Mouse (Mus musculus) macrophage (primary cell): ENCODE data around the gene Fcgrt. TPM values are rescaled to one million over a fixed set of nuclear protein-coding genes. Genes with fewer than 3 reads are reported as not detected.
"Not testable (repeated sequence)": the region's sequence is repeated elsewhere in the genome, so short reads cannot be mapped to it uniquely, and the experiment has no call there.

ENCODE experiments used
- H3K27ac ChIP-seq: fragments of 350-480 bp; formaldehyde crosslinking; 2 replicates; pipeline ENCODE4 v1.9.0; 2021
- H3K36me3 ChIP-seq: fragments of 350-480 bp; formaldehyde crosslinking; 2 replicates; pipeline ENCODE4 v1.9.0; 2021; ENCODE audit errors: inconsistent target
- H3K4me3 ChIP-seq: fragments of 350-480 bp; formaldehyde crosslinking; 2 replicates; pipeline ENCODE4 v1.9.0; 2021; ENCODE audit errors: inconsistent target
- H3K79me2 ChIP-seq: fragments of 350-480 bp; formaldehyde crosslinking; 2 replicates; pipeline ENCODE4 v1.9.0; 2021; ENCODE audit errors: inconsistent target
- WGBS: methylation state at CpG from one replicate; pipeline ENCODE4 v1.1.7; 2026; ENCODE audit warnings: inconsistent platforms; ENCODE audit not compliant: missing documents; 5-methylcytosine and 5-hydroxymethylcytosine counted together
- polyA plus RNA-seq: library from polyadenylated mRNA; stranded (reverse); fragments of 250-400 nt; gene quantifications from 3 replicates; pipeline ENCODE4 v1.2.4, GENCODE M21; 2018; ENCODE audit warnings: inconsistent platforms

The Fcgrt gene
- polyA plus RNA-seq, 1 experiment from 2014 or later: 160 TPM

DNA sequence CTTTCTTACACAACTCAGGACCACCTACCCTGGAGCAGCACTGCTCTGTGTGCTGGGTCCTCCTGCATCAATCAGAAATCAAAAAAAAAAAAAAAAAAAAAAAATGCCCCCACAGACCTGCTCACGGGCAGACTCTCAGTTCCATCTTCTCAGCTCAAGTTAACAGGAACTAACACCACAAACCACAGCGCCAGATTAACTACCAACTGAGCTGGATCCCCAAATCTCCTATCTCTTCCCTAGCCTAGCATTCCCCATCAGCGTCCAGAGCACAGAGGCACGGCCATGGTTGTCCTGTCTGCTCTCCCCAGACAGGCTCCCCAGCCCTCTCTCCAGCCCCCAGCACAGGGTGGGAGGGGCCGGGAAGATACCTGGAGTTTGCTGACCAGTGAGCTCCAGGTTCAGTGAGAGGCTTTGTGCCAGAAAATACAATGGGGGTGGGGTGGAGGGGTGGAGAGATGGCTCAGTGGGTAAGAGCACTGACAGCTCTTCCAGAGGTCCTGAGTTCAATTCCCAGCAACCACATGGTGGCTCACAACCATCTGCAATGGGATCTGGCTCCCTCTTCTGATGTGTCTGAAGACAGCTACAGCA lies 3.5 kb upstream of the Fcgrt start:
- Histone ChIP-seq H3K4me3 (no peak overlapping the region), H3K27ac (no peak overlapping the region), H3K79me2 (peaks cover 13% of the 10 kb centered on the region; the same call in 1 of the 2 replicates), H3K36me3 (no peaks in the 10 kb centered on the region)
- WGBS: 39% methylated on average over 5 of the region's 5 CpGs

DNA sequence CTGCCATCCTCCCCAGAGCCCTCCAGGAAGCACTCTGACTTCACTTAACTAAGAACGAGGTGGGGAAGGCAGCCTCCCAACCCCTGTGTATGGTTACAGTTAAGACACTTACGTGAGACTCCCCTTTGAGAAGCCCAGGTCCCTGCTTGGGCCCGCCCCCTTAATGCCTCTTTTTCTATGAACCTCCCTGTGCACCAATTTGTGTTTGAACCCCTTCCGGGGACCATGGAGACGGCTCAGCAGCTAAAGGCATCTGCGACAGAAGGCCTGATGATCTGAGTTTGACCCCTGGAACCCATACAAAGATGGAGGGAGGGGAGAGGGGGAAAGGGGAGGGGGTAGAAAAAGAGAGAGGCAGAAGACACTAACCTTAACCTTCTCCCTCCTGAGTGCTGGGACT lies 2.8 kb upstream of the Fcgrt start:
- peaks cover 16% of the 10 kb centered on the region; the same call in 1 of the 2 replicates for H3K79me2 ChIP-seq
- no peak overlapping the region for H3K4me3 ChIP-seq
- H3K27ac ChIP-seq: no peak overlapping the region
- no peaks in the 10 kb centered on the region; the same call in 1 of the 2 replicates for H3K36me3 ChIP-seq
- WGBS: 94% methylated on average over 6 of the region's 6 CpGs

DNA sequence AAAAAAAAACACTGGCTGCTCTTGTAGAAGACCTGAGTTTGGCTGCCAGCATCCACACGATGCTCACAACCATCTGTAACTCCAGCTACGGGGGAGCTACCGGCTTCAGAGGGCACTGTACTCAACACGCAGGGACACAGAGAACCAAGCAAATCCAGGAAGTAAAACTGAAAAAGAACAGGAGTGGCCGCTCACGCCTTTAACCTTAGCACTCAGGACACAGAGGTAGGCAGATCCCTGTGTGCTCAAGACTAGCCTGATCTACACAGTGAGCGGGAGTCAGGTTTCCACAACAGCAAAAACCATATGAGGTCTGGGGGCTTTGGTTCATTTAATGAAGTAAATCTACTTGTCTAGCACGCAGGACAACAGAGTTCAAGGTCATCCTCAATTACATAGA lies 1.8 kb upstream of the Fcgrt start:
- H3K4me3 ChIP-seq: no peak overlapping the region
- H3K36me3 ChIP-seq: no peaks in the 10 kb centered on the region; the same call in 1 of the 2 replicates
- no peak overlapping the region for H3K27ac ChIP-seq
- H3K79me2 ChIP-seq: peaks cover 16% of the 10 kb centered on the region; the same call in 1 of the 2 replicates
- 78% methylated on average over 8 of the region's 8 CpGs for WGBS

DNA sequence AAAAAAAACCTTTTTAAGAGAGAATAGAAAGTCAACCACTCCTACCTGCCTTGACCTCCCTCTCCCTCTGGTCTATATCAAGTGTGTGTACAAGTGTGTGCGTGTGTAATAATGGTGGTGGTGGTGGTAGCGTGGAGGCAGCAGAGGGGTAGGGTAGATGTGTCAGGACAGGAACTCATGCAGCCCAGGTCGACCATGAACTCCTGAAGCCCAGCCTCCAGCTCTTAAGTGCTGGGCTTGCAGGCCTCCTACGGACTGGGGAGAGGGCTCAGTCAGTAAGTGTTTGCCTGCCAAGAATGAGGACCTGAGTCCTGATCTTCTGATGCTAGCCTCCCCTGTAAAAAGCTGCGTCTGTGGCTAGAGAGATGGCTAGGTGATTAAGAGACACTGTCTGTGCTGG lies 1.3 kb upstream of the Fcgrt start:
- no peak overlapping the region for H3K27ac ChIP-seq
- 83% methylated on average over 4 of the region's 5 CpGs for WGBS
- no peaks in the 10 kb centered on the region; the same call in 1 of the 2 replicates for H3K36me3 ChIP-seq
- H3K4me3 ChIP-seq: no peak overlapping the region
- peaks cover 16% of the 10 kb centered on the region; the same call in 1 of the 2 replicates for H3K79me2 ChIP-seq

DNA sequence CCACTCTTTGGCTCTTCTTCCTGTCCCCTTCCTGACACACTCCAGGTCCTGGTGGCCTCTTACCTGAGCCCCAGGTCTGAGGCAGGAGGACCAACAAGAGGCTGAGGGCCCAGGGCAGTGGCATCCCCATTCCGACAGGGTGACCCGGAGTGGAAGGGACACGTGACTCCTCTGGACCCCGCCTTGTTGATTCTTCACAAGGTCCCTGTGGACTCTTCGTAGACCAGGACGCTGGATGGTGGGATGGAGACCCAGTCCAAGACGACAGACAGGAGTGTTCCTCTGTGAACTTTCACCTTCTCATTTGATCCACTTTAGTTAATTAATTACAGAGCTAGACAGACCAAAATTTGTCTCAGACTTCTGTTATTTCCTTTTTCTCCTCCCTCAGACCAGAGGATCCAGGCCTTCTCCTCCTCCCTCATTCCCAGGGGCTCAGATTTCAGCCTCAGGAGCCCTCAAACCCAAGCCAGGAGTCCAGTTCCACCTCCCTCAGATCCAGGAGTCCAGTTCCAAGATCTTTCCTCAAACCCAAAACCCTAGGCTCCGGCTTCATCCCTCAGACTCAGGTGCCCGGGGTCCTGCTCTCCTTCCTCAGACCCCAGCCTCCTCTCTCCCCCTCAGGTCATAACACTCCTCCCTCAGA lies 588 bp downstream of the Fcgrt start:
- Histone ChIP-seq H3K36me3 (no peaks in the 10 kb centered on the region; the same call in 1 of the 2 replicates), H3K79me2 (peaks cover 16% of the 10 kb centered on the region; the same call in 1 of the 2 replicates), H3K27ac (peak overlapping the region; percentile 61), H3K4me3 (peak overlapping the region; percentile 33)
- 76% methylated on average over 9 of the region's 9 CpGs for WGBS

DNA sequence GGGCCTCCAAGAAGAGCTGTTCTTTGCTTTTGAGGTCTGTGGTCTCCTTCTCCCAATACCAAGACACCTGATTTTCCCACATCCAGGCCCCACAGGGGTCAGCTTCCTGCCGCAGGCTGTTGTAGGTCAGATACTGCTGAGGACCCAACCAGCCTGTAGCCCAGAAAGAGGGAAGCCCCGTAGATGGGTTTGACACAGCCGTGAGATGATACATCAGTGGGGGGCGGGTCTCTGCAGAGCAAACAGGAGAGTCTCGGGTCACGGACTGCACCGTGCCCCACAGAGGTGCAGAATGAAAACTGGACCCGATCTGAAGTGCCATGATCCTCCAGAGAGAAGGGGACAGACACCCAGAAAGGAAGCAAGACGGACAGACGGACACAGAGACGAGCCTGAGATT lies 1.2 kb downstream of the Fcgrt start:
- peaks cover 16% of the 10 kb centered on the region; the same call in 1 of the 2 replicates for H3K79me2 ChIP-seq
- H3K4me3 ChIP-seq: no peak overlapping the region
- H3K36me3 ChIP-seq: no peaks in the 10 kb centered on the region; the same call in 1 of the 2 replicates
- 77% methylated on average over 11 of the region's 11 CpGs for WGBS
- H3K27ac ChIP-seq: no peak overlapping the region

DNA sequence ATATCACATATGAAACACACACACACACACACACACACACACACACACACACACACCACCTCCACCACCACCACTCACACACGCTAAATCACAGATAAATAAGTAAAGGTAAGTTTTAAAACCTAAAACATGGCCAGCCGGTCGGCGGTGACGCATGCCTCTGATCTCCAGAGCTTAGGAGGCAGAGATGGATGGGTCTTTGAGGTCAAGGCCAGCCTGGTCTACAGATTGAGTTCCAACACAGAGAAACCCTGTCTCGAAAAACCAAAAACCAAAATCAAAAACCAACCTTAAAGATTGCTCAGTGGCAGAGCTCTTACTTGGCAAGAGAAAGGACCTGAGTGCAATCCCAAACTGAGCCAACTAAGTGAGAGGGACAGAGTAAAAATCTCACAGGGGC lies 3.6 kb downstream of the Fcgrt start:
- Histone ChIP-seq H3K27ac (no peak overlapping the region), H3K4me3 (no peak overlapping the region), H3K79me2 (peaks cover 16% of the 10 kb centered on the region; the same call in 1 of the 2 replicates), H3K36me3 (no peaks in the 10 kb centered on the region; the same call in 1 of the 2 replicates)
- 90% methylated on average over 6 of the region's 6 CpGs for WGBS

DNA sequence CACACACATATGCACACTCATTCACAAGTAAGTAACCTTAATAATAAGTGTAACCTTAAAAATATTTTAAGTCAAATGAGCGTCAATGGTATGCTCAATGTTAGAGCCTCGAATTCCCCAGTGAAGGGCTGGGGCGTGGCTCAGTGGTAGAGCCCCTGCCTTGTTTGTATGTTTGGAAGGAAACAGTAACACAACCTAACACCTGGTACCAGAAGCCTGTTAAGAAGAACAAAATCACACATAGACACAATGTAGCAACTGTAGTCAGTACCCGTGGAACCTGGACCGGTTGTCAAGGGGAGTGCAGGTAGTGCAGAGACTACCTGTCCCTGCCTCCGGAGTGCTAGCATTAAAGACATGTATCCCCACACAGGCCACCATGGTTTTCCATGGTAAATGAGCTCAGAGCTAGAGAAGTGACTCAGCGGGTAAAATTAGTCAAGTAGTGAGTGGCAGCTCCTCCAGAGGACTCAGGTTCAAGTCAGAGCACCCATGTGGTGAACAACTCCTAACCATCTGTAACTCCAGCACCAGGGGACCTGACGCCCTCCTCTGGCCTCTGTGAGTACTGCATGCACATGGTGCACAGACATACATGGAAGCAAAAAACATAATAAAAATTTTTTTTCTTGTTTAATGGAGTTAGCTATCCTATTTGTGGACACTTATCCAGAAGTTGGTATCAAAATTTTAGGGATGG lies 5.0 kb downstream of the Fcgrt start:
- WGBS: 95% methylated on average over 8 of the region's 8 CpGs
- no peak overlapping the region for H3K4me3 ChIP-seq
- no peak overlapping the region for H3K27ac ChIP-seq
- H3K36me3 ChIP-seq: no peaks in the 10 kb centered on the region; the same call in 1 of the 2 replicates
- peaks cover 16% of the 10 kb centered on the region; the same call in 1 of the 2 replicates for H3K79me2 ChIP-seq

DNA sequence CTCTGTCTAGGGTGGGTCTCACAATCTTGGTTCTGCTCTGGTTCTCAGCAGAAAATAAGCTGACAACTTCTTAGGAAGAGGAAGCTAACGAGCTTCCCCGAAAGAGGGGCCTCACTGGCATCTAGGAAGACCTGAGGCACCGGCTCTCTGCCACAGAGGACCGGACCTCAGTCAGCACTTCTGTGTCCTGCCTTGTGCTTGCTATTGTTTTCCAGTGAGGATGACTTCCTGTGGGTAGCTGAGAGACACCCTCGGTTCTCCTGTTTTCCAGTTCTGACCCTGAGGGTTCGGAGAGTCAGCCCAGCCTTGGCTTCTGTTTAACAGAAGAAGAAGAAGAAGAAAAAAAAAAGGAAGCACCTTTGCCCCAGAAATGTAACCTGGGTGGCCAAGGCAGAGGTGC lies 6.2 kb downstream of the Fcgrt start:
- H3K4me3 ChIP-seq: no peak overlapping the region

DNA sequence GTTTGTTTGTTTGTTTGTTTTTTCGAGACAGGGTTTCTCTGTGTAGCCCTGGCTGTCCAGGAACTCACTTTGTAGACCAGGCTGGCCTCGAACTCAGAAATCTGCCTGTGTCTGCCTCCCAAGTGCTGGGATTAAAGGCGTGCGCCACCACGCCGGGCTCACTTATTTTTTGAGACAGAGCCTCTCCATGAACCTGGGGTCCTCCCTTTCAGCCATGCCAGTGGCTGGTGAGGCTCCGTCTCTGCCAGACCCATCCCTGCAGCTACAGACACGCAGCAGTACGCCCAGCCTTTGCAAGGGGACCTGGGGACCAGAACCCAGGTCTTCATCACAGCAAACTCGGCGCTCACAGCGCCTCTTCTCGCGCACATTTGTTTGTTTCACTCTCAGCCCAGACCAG lies 7.7 kb downstream of the Fcgrt start:
- H3K27ac ChIP-seq: peak overlapping the region; percentile 60
- H3K36me3 ChIP-seq, H3K4me3 ChIP-seq, H3K79me2 ChIP-seq: not testable (repeated sequence)
- 96% methylated on average over 14 of the region's 14 CpGs for WGBS

More for the DNA sequence above, 6.2 kb downstream of the Fcgrt start:
- Histone ChIP-seq H3K79me2 (peaks cover 7% of the 10 kb centered on the region; the same call in 1 of the 2 replicates), H3K36me3 (no peaks in the 10 kb centered on the region; the same call in 1 of the 2 replicates), H3K27ac (peak overlapping the region; percentile 89)
- WGBS: 0% methylated on average over 5 of the region's 6 CpGs

DNA sequence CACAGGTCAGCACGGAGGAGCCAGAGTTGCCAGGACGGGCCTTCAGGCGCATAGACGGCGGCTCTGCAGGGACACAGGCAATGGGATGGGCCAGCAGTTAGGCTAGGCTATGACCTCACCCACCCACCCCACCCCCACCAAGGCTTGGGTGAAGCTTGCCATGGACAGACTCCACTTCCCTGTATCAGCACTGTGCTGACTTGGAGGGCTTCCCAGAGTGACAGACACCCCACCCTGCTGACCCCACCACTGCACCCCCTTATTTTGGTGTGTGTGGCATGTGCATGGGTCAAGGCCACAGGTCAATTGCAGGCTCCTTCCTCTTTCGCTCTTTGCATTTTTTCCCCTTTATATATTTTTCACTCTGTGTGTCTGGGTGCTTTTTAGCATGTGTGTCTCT lies 8.3 kb downstream of the Fcgrt start:
- Histone ChIP-seq H3K4me3 (no peak overlapping the region), H3K79me2 (no peaks in the 10 kb centered on the region; the same call in 1 of the 2 replicates), H3K27ac (peak overlapping the region; percentile 60), H3K36me3 (no peaks in the 10 kb centered on the region)
- 67% methylated on average over 6 of the region's 6 CpGs for WGBS

DNA sequence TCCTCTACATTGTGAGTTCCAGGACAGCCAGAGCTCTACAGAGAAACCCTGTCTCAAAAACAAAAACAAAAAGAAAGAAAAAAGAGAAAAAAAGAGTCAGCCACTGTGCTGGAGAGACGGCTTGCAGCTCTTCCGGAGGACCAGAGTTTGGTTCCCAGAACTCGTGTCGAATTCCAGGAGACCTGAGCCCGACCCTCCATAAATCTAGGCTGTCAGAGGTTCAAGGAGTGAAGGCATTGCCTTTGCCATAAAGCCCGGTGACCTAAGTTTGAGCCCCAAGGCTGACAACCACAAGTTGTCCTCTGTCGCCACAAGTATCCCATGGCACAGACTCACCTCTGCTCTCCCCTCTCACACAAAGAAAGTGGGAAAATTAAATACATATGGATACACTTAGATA lies 9.5 kb downstream of the Fcgrt start:
- Histone ChIP-seq H3K79me2 (no peaks in the 10 kb centered on the region), H3K4me3 (no peak overlapping the region), H3K27ac (no peak overlapping the region), H3K36me3 (no peaks in the 10 kb centered on the region)
- 89% methylated on average over 7 of the region's 7 CpGs for WGBS

DNA sequence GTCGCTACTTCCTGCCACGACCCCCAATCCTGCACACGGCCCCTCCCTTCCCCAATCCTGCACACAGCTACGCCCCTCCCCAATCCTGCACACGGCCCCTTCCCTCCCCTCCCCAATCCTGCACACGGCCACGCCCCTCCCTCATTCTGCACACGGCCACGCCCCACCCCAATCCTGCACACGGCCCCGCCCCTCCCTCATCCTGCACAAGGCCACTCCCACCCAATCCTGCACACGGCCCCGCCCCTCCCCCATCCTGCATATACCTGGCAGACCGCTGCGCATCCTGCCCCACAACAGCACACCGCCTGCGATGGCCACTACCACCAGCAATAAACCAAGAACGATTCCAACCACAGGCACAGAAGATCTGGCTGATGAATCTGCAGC lies 10.1 kb downstream of the Fcgrt start:
- Histone ChIP-seq H3K79me2 (no peaks in the 10 kb centered on the region), H3K36me3 (no peaks in the 10 kb centered on the region), H3K4me3 (no peak overlapping the region), H3K27ac (no peak overlapping the region)
- 69% methylated on average over 17 of the region's 18 CpGs for WGBS

DNA sequence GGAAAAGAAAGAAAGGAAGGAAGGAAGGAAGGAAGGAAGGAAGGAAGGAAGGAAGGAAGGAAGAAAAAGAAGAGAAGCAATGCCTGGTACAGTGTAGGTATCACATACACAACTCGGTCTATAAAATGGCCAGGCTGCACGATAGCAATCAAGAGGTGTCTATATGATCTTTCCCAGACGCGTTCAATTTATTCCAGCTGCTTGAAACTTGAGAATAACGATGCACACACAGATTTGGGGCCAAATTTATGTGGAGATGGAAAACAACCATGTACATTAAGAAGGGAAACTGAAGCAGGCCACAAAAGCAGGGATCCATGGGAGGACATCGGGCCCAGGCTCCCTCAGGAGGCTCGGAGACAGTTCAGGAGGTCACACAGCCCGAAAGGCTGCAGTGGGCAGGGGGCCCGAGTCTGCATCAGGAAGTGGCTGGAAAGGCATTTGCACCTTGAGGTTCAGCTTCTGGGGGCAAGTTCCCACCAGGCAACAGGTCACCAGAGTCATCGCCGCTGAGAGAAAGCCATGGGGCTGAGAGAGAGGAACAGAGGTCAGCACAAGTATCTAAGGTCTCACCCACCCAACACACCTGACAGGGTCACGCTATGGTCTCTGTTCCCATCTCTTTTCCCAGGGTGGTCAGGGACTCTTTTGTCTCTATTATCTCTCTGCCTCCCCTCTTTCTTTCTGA lies 10.7 kb downstream of the Fcgrt start:
- H3K79me2 ChIP-seq: no peaks in the 10 kb centered on the region
- H3K27ac ChIP-seq: no peak overlapping the region
- no peaks in the 10 kb centered on the region for H3K36me3 ChIP-seq
- H3K4me3 ChIP-seq: no peak overlapping the region
- WGBS: 86% methylated on average over 12 of the region's 12 CpGs
